Mouse (Mus musculus): Measurements from ENCODE around the gene Ice1.

GRCm38 (mm10) chr13:70645968-70646505, 8.6 kb upstream of the Ice1 start:
- TF ChIP-seq CTCF (conservative IDR thresholded peaks at IDR 0.05; ENCODE audit: insufficient read depth, insufficient read length, low read depth, low read length) = no peak
- TF ChIP-seq POLR2A (IDR thresholded peaks at IDR 0.05; ENCODE audit: low read depth, low read length) = no peak
